Mouse (Mus musculus) olfactory bulb, adult 2 months (tissue): Measurements from ENCODE around the gene D630045J12Rik. TPM values are rescaled to one million over a fixed set of nuclear protein-coding genes. Genes with fewer than 3 reads are reported as not detected.

Source experiments
- H3K27ac ChIP-seq: fragments of 200-500 bp; 2 replicates; pipeline ENCODE4 v1.5.1; 2012; ENCODE audit warnings: low read depth, low read length; ENCODE audit not compliant: insufficient read depth
- H3K4me1 ChIP-seq: fragments of 200-500 bp; 2 replicates; pipeline ENCODE4 v1.6.1; 2012; ENCODE audit warnings: low read length; ENCODE audit not compliant: control insufficient read depth, insufficient read depth
- H3K4me3 ChIP-seq: fragments of 200-500 bp; 2 replicates; pipeline ENCODE4 v1.5.1; 2012; ENCODE audit warnings: mild to moderate bottlenecking, low read depth, low read length, moderate library complexity; ENCODE audit not compliant: insufficient read depth
- CTCF ChIP-seq: fragments of 200-500 bp; IDR thresholded peaks from 2 replicates; pipeline ENCODE4 v1.5.1; 2012; ENCODE audit warnings: low read depth, mild to moderate bottlenecking, low read length, moderate library complexity; ENCODE audit not compliant: insufficient read depth
- POLR2A ChIP-seq: fragments of 200-500 bp; IDR thresholded peaks from 2 replicates; pipeline ENCODE4 v1.6.1; 2012; ENCODE audit warnings: mild to moderate bottlenecking, low read depth, low read length, moderate library complexity; ENCODE audit not compliant: insufficient read depth
- WGBS: fragments of 180-500 bp; shearing (Covaris S2); methylation state at CpG from one replicate; pipeline ENCODE4 v1.1.7; 2018; 5-methylcytosine and 5-hydroxymethylcytosine counted together
- polyA plus RNA-seq: library from polyadenylated mRNA; stranded (reverse); fragments of >200 nt; gene quantifications from 2 replicates; pipeline ENCODE4 v1.2.4, GENCODE M21; 2012; ENCODE audit warnings: low replicate concordance; ENCODE audit not compliant: missing spikeins, insufficient read depth, insufficient read length

Gene D630045J12Rik
- polyA plus RNA-seq, 1 experiment = not detected

DNA sequence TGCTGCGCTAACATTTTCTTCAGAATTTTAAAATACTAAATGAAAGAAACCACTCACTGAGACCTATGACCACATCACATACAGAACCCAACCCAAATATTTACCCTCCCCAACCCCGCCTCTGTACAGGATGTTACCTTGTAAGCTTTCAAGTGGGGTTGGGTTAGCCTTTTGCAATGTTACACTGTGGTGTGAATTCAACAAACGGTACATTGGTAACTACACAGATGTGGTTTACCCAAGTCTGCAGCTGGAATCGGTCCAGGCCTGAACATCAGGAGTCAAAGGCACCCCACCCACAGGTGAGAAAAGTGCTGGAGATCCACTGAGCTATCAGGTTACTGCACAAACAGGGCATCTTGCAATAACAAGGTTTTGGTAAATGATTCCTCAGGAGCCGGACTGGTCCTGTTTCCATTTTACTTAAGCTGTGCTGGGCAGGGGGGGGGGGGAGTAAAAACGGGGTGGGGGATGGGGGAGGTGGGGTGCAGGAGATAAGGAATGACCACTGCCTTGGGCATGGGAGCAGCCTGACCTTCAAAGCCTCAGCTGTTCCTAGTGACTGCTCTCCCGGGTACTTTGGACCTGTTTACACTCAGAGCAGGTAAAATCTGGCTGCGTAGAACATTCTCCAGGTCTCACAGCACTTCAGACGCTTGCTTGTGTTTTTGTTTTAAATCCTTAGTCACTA, 133.0 kb downstream of the D630045J12Rik start:
- no peak overlapping the region for H3K27ac ChIP-seq
- WGBS = 85% methylated on average over 9 of the region's 9 CpGs
- TF ChIP-seq POLR2A (no peak), CTCF (no peak)
- H3K4me3 ChIP-seq = no peak overlapping the region
- peaks cover 7% of the 10 kb centered on the region; the same call in 1 of the 2 replicates for H3K4me1 ChIP-seq

DNA sequence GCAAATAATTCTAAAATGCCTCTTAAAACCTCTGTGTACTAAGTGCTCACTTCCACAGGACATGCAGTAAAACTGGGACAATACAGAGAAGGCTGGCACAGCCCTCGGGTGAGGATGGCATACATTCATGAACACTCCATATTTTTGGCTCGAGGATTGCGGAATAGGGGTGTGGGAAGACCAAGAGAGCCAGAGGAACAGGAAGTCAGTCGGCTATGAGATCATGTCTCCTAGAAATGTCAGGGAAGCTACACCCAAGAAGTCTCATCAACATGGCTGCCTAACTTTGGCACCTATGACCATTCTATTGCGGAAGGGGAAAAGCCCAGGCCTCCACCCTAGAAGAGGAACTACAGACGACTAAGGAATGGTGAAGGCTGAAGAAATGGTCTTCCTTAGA, 135.5 kb downstream of the D630045J12Rik start:
- H3K4me1 ChIP-seq = peaks cover 9% of the 10 kb centered on the region
- WGBS = 92% methylated on average over 6 of the region's 6 CpGs
- H3K4me3 ChIP-seq = no peak overlapping the region
- no peak overlapping the region for H3K27ac ChIP-seq
- TF ChIP-seq CTCF (no peak), POLR2A (no peak)

DNA sequence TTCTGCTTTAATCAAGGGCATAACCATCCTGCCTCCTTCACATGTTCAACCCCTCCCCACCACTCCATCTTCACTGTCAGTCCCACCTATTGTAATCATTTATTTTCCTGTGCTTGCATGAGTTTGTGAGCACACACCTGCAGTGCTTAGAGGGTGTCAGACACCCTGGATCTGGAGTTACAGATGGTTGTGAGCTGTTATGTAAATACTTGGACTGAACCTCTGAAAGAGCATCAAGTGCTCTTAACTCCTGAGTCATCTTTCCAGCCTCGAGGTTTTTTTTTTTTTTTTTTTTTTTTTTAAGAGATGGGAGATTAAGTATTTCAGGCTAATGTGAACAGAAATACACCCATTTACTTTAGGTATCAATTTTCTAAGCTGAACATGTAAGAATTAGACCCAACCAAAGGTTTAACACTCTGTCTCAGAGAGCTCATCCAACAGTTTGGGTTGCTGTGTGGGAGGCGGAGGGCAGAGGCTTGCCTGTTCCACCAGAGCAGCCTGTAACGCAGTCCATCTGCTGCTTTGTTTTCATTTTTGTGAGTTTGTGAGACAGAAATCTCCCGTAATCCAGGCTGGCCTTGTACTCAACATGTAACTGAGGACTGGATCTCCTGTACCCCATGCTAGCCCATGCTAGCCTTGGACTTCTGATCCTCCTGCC, 137.6 kb downstream of the D630045J12Rik start:
- TF ChIP-seq CTCF (no peak), POLR2A (no peak)
- Histone ChIP-seq H3K4me3 (no peak overlapping the region), H3K27ac (no peak overlapping the region), H3K4me1 (peaks cover 8% of the 10 kb centered on the region)
- 33% methylated on average over 4 of the region's 4 CpGs for WGBS

DNA sequence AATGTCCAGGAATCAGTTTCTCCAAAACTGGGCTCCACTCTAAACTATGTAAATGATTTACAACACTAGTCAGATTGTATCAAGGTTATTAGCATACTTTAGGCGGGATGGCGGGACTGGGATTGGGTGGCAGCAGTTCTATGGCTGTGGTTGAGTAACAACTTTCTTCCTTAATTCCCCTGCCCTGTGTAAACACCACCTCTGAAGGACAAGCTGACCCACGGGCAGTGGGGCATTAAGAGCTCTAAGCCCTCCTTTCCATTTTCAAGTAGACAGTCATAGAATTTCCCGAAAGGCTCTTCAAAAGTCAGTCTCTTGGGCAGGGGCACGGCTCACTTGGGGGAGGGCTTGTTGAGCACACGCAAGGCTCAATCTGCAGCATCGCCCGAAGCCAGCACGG, 142.9 kb downstream of the D630045J12Rik start:
- H3K4me3 ChIP-seq = no peak overlapping the region
- WGBS = 79% methylated on average over 9 of the region's 9 CpGs
- peaks cover 9% of the 10 kb centered on the region for H3K4me1 ChIP-seq
- no peak overlapping the region for H3K27ac ChIP-seq
- TF ChIP-seq CTCF = no peak
- no peak for TF ChIP-seq POLR2A

DNA sequence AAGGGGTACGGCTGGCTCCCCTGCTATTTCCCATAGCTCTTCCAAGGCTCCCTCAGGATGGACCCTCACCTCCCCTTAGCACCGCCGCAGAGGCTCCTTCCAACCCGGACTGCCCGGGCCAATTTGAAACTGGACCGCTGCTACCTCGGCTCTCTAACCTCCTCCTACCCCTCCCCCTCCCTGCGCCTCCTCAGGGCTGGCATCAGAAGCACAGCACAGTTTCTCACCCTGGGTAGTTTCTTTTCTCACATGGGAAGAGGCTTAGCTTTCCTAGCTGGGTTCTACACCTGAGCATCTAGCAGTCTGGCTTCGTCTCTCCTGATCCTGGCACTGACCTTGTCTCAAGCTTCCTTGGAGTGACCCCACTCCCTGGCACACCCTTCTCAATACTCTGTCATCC, 143.9 kb downstream of the D630045J12Rik start:
- no peak for TF ChIP-seq POLR2A
- TF ChIP-seq CTCF = no peak
- Histone ChIP-seq H3K4me3 (no peak overlapping the region), H3K27ac (no peak overlapping the region), H3K4me1 (peaks cover 4% of the 10 kb centered on the region)
- 24% methylated on average over 9 of the region's 9 CpGs for WGBS

DNA sequence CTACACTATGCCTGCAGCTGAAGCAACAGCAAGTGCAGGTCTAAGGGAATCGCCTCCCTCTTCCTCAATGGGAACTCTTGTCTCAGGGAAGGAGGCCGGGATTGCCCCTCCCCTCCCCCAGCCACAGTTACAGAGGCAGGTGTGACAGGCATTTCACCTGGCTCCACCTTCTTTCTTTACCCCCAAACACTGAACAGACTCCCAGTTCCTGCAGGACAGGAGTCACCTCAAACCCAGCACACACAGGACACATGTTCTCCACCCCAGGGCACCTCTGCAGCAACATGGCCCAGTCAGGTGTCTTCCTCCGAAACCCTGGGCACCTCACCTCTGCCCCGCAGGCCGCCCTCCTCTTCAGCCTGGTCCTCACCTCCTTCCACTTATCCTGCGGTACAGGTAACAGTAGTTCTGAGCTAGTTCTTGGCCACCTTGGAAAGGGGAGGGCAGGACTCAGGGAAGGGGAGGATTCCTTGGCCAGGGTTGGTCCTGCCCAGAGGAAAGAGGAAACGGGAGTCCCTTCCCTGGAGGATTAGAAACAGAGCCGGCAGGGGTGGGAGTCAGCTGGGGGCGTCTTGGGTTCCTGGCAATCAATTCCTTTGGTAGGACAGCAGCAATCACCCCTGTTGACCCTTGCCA, 144.5 kb downstream of the D630045J12Rik start, which contains the start of gene Tmem213:
Gene Tmem213 (plus strand): TSS at position 96 of the 636 bp plus-strand sequence.
- Histone ChIP-seq H3K27ac (no peak within 1 kb of the TSS), H3K4me3 (no peak within 1 kb of the TSS), H3K4me1 (peaks cover 4% of the 10 kb centered on the region)
- 60% methylated on average over 9 of the region's 9 CpGs for WGBS
- TF ChIP-seq CTCF (no peak), POLR2A (no peak)

DNA sequence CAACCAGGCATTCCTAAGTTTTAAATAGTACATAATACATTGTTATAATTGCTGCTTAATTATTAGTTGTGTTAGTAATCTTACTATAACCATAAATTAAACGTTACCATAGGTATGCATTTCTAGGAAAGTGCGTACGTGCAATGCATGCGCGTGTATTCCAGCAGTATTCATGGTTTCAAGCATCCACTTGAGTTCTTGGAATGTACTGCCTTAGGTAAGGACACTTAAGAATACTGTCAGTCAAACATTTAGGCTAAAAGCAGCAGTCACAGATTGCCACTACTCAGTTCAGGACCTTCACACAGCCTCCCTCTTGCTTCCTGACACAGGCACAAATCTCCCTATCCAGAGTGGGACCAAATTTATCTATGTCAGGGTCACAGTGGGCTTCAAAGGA, 145.4 kb downstream of the D630045J12Rik start:
- 83% methylated on average over 5 of the region's 5 CpGs for WGBS
- TF ChIP-seq POLR2A (no peak), CTCF (no peak)
- Histone ChIP-seq H3K27ac (no peak overlapping the region), H3K4me3 (no peak overlapping the region), H3K4me1 (peaks cover 10% of the 10 kb centered on the region)

DNA sequence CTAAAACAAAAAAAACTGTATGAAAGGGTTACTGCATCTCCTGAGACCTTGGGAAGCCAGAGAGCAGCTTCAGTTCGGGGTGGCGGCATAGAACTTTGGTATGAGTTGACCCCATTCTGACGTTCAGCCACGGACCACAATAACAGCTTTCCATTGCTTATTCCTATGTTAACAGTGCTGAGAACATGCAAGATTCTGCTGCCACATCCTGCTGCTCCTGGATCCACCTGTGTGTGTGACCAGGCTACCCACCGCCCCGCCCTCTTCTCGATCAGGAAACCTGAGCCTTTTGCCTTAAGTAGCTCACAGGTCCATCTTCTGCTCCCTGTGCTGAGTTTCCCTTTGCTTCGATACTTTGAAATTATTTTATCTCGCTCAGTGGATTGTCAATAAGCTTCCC, 147.9 kb downstream of the D630045J12Rik start:
- H3K4me1 ChIP-seq = peaks cover 10% of the 10 kb centered on the region
- no peak overlapping the region for H3K4me3 ChIP-seq
- H3K27ac ChIP-seq = no peak overlapping the region
- TF ChIP-seq CTCF (no peak), POLR2A (no peak)
- 89% methylated on average over 9 of the region's 9 CpGs for WGBS

DNA sequence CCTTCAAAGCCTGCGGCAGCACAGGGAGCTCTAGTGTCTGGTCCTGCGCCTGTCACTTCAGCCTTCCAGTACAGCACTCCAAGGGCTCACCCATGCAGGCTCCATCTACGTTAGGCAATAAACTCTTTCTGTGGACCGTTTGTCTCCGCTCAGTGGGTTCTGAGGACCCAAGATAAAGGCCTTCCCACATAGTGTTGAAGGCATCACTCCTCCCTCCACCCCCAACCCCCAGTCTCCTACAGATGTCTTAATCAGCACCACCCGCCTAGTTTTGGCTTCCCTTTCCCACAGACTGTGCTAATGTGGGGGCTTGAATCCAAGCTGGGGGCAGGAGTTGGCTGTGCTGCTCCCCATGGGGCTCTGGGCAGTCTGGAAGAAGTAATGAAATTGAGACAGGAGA, 150.0 kb downstream of the D630045J12Rik start:
- Histone ChIP-seq H3K27ac (no peak overlapping the region), H3K4me3 (no peak overlapping the region), H3K4me1 (peaks cover 6% of the 10 kb centered on the region)
- 28% methylated on average over 6 of the region's 6 CpGs for WGBS
- TF ChIP-seq POLR2A = no peak
- no peak for TF ChIP-seq CTCF
